Mouse (Mus musculus) spleen, postnatal 10 days (tissue): ENCODE measurements around the gene Eif6.
A peak's percentile ranks its signal among the peaks of the same experiment; 100 is the strongest.

ENCODE experiments used
- DNase-seq, 2 experiments: peaks; one replicate each; pipeline ENCODE4 v3.0.0; 2021 to 2022; ENCODE audit warnings: low spot score in 2 of 2

Eif6 gene

GRCm38 (mm10) chr2:155825904-155826629 is 658 bp downstream of the Eif6 start:
- peak; percentile 51 to 73 for DNase-seq

- DNase-seq, result no peak
Observed at GRCm38 (mm10) chr2:155823722-155824121, 3.0 kb downstream of the Eif6 start.

- DNase-seq, result no peak
Observed at GRCm38 (mm10) chr2:155820779-155821178, 5.9 kb downstream of the Eif6 start.

- DNase-seq, result no peak
Observed at GRCm38 (mm10) chr2:155819449-155820251, 7.1 kb downstream of the Eif6 start.

GRCm38 (mm10) chr2:155819392-155819448 is 7.5 kb downstream of the Eif6 start, which contains the start of gene BC029722:
Gene BC029722 (minus strand): TSS chr2:155819426.
- no peak for DNase-seq

GRCm38 (mm10) chr2:155818596-155819391 is 7.9 kb downstream of the Eif6 start:
- peak; percentile 89 to 96 for DNase-seq

GRCm38 (mm10) chr2:155817301-155818245 is 9.2 kb downstream of the Eif6 start:
- DNase-seq, result no peak

- no peak for DNase-seq
Observed at GRCm38 (mm10) chr2:155816179-155816578, 10.5 kb downstream of the Eif6 start.

GRCm38 (mm10) chr2:155814829-155815228 is 11.9 kb downstream of the Eif6 start:
- no peak for DNase-seq

GRCm38 (mm10) chr2:155812637-155813036 is 14.1 kb downstream of the Eif6 start:
- no peak for DNase-seq

- peak; percentile 78 to 88 for DNase-seq
Observed at GRCm38 (mm10) chr2:155811821-155812396, 14.8 kb downstream of the Eif6 start.

- DNase-seq, result no peak
Observed at GRCm38 (mm10) chr2:155809620-155810019, 17.1 kb downstream of the Eif6 start.

GRCm38 (mm10) chr2:155807408-155807807 is 19.3 kb downstream of the Eif6 start:
- DNase-seq, result no peak

- DNase-seq, result no peak
Observed at GRCm38 (mm10) chr2:155806548-155806947, 20.2 kb downstream of the Eif6 start.

GRCm38 (mm10) chr2:155805925-155806255 is 20.8 kb downstream of the Eif6 start:
- no peak for DNase-seq

GRCm38 (mm10) chr2:155805231-155805924 is 21.3 kb downstream of the Eif6 start:
- DNase-seq, result no peak

GRCm38 (mm10) chr2:155804053-155804452 is 22.7 kb downstream of the Eif6 start:
- DNase-seq, result no peak

GRCm38 (mm10) chr2:155802761-155803160 is 24.0 kb downstream of the Eif6 start:
- peak in 1 of 2 experiments; percentile 59 for DNase-seq

GRCm38 (mm10) chr2:155798613-155799012 is 28.1 kb downstream of the Eif6 start:
- no peak for DNase-seq

GRCm38 (mm10) chr2:155794674-155795445 is 31.9 kb downstream of the Eif6 start:
- DNase-seq, result no peak
